ENCODE assay signal across 13 mouse cellular contexts in genomic region chr10:71007956-71008355, GRCm38 (mm10).
DNase-seq lines count a peak whose midpoint lies in the region; ATAC-seq lines count a peak whose summit lies in the region.
"Had no signal": no experiment of that assay in that cellular context is flagged by ENCODE, and none has a peak within 500 bp of the region (broad histone marks: within the 10 kb centered on the region; RNA-seq: fewer than 3 reads in every experiment).

No protein-coding gene starts in this region.

- no peak overlapping the region for H3K9ac ChIP-seq in lung, embryonic 15.5 days
- H3K9ac ChIP-seq: hindbrain, embryonic 14.5 days had no signal

- WGBS in lung, embryonic 15.5 days: 41% methylated on average over 9 of the region's 9 CpGs

- peak overlapping the region; percentile 25; the same call in 1 of the 2 replicates for H3K27ac ChIP-seq in lung, embryonic 15.5 days
- H3K27ac ChIP-seq: hindbrain, embryonic 14.5 days; midbrain, embryonic 10.5 days had no signal

- intact Hi-C loops in left cerebral cortex, postnatal 14 days (cut with DNase I): no loop called here

- peak; percentile 85 for ATAC-seq in lung, embryonic 15.5 days (ENCODE audit: borderline replicate concordance, extremely low read depth, low FRiP score, low TSS enrichment)

- no peaks in the 10 kb centered on the region for H3K27me3 ChIP-seq in lung, embryonic 15.5 days

- H3K4me3 ChIP-seq in lung, embryonic 15.5 days: no peak overlapping the region
- H3K4me3 ChIP-seq: midbrain, embryonic 10.5 days had no signal

- H3K36me3 ChIP-seq in lung, embryonic 15.5 days: no peaks in the 10 kb centered on the region
- H3K36me3 ChIP-seq: G1E; midbrain, embryonic 10.5 days had no signal

- DNase-seq in embryo, embryonic 10 days (ENCODE audit: low spot score): peak; percentile 12
- no peak for DNase-seq in embryo, embryonic 10.5 days (ENCODE audit: low spot score)
- peak; percentile 9 for DNase-seq in 3T3-L1 (ENCODE audit: low read depth, low spot score)
- DNase-seq in heart, adult 9 months (ENCODE audit: low spot score in 2 of 2): peak; percentile 80 to 84
- no peak for DNase-seq in ovary, postnatal 10 days (ENCODE audit: low spot score)
- DNase-seq in left cerebral cortex, postnatal 14 days (ENCODE audit: low spot score in 2 of 2): no peak
- DNase-seq in kidney, postnatal 10 days: no peak
- DNase-seq: spleen, adult 18-20 months; thymus, adult 18-20 months had no signal

- H3K4me1 ChIP-seq in lung, embryonic 15.5 days: peaks cover 18% of the 10 kb centered on the region
- H3K4me1 ChIP-seq: midbrain, embryonic 10.5 days had no signal

- H3K4me2 ChIP-seq in lung, embryonic 15.5 days: no peak overlapping the region
- H3K4me2 ChIP-seq: hindbrain, embryonic 14.5 days had no signal

- no peaks in the 10 kb centered on the region for H3K9me3 ChIP-seq in lung, embryonic 15.5 days
- H3K9me3 ChIP-seq: midbrain, embryonic 10.5 days had no signal

Comparison
In these comparisons a context has a peak if more than half of its experiments do, and no peak if none do; other contexts are left out.
1. DNase-seq: peak in embryo, embryonic 10 days (single experiment), 3T3-L1 (single experiment) and heart, adult 9 months (2 of 2); none in embryo, embryonic 10.5 days (single experiment), ovary, postnatal 10 days (single experiment), left cerebral cortex, postnatal 14 days (0 of 2) and kidney, postnatal 10 days (single experiment).